Mouse (Mus musculus): ENCODE measurements around the gene Olfr1424.

- no peak for TF ChIP-seq CTCF (IDR thresholded peaks at IDR 0.05; ENCODE audit: extremely low read depth, insufficient read depth, low read length)
- no peak for TF ChIP-seq POLR2A (IDR thresholded peaks at IDR 0.05; ENCODE audit: extremely low read depth, insufficient read depth, low read length)
These were observed 40.8 kb upstream of the Olfr1424 start, which contains the start of gene Olfr1427 for GRCm38 (mm10) chr19:12103234-12103633.

All from cortical plate, adult 2 months (tissue).